Comparison of ENCODE assay signal across 8 mouse cellular contexts in genomic region chr12:8499871-8500596, GRCm38 (mm10). TPM values are rescaled to one million over a fixed set of nuclear protein-coding genes. Genes with fewer than 3 reads are reported as not detected.
DNase-seq lines count a peak whose midpoint lies in the region; ATAC-seq and TF ChIP-seq lines count a peak whose summit lies in the region.

Gene Rhob, minus strand, starts transcription at chr12:8500009.

- peak; percentile 97 for DNase-seq in 416B (ENCODE audit: low read depth)
- DNase-seq in heart, adult 9 months (ENCODE audit: low spot score in 2 of 2): peak; percentile 99
- peak; percentile 92 to 94 for DNase-seq in monocyte, adult 2 months (ENCODE audit: low read depth in 1 of 2, low spot score in 2 of 2)
- peak; percentile 93 for DNase-seq in spleen, postnatal 36 days (ENCODE audit: low spot score in 2 of 2)

- TF ChIP-seq CTCF in bone marrow, adult 2 months (IDR thresholded peaks at IDR 0.05; ENCODE audit: control insufficient read depth, insufficient read depth, low read length): no peak; the same call in 1 of the 2 replicates

- no peaks in the 10 kb centered on the region for H3K36me3 ChIP-seq in embryonic facial prominence, embryonic 15.5 days
- no peaks in the 10 kb centered on the region for H3K36me3 ChIP-seq in kidney, embryonic 14.5 days (ENCODE audit: control insufficient read depth, insufficient read depth, low read length)
- H3K36me3 ChIP-seq in limb, embryonic 15.5 days: no peaks in the 10 kb centered on the region

- no peaks in the 10 kb centered on the region for H3K9me3 ChIP-seq in embryonic facial prominence, embryonic 15.5 days (replicated peaks)
- H3K9me3 ChIP-seq in kidney, embryonic 14.5 days (ENCODE audit: control insufficient read depth, low read length): no peaks in the 10 kb centered on the region
- no peaks in the 10 kb centered on the region for H3K9me3 ChIP-seq in limb, embryonic 15.5 days

- under 1% methylated on average over 56 of the region's 56 CpGs for WGBS in bone marrow, adult 2 months
- under 1% methylated on average over 56 of the region's 56 CpGs for WGBS in embryonic facial prominence, embryonic 15.5 days
- under 1% methylated on average over 56 of the region's 56 CpGs for WGBS in kidney, embryonic 14.5 days
- under 1% methylated on average over 56 of the region's 56 CpGs for WGBS in limb, embryonic 15.5 days

- H3K4me1 ChIP-seq in bone marrow, adult 2 months (ENCODE audit: control insufficient read depth, insufficient read depth, low read length): no peaks in the 10 kb centered on the region; the same call in 1 of the 2 replicates
- peaks cover 34% of the 10 kb centered on the region for H3K4me1 ChIP-seq in embryonic facial prominence, embryonic 15.5 days
- peaks cover 26% of the 10 kb centered on the region for H3K4me1 ChIP-seq in kidney, embryonic 14.5 days (ENCODE audit: control insufficient read depth, insufficient read depth, low read length)
- H3K4me1 ChIP-seq in limb, embryonic 15.5 days: peaks cover 28% of the 10 kb centered on the region

- peak within 1 kb of the TSS; percentile 77 for H3K4me2 ChIP-seq in embryonic facial prominence, embryonic 15.5 days (replicated peaks)
- H3K4me2 ChIP-seq in kidney, embryonic 14.5 days (replicated peaks; ENCODE audit: low read depth, low read length): peak within 1 kb of the TSS; percentile 94
- H3K4me2 ChIP-seq in limb, embryonic 15.5 days: peak within 1 kb of the TSS; percentile 67

- H3K9ac ChIP-seq in embryonic facial prominence, embryonic 15.5 days: peak within 1 kb of the TSS; percentile 98
- H3K9ac ChIP-seq in kidney, embryonic 14.5 days (ENCODE audit: low read depth, low read length): peak within 1 kb of the TSS; percentile 97
- peak within 1 kb of the TSS; percentile 99 for H3K9ac ChIP-seq in limb, embryonic 15.5 days

- H3K27me3 ChIP-seq in embryonic facial prominence, embryonic 15.5 days: no peaks in the 10 kb centered on the region
- H3K27me3 ChIP-seq in kidney, embryonic 14.5 days (ENCODE audit: control insufficient read depth, insufficient read depth, low read length): no peaks in the 10 kb centered on the region
- no peaks in the 10 kb centered on the region for H3K27me3 ChIP-seq in limb, embryonic 15.5 days

- H3K4me3 ChIP-seq in bone marrow, adult 2 months (replicated peaks; ENCODE audit: control insufficient read depth, low read depth, low read length): peak within 1 kb of the TSS; percentile 94
- peak within 1 kb of the TSS; percentile 81 for H3K4me3 ChIP-seq in embryonic facial prominence, embryonic 15.5 days (replicated peaks)
- peak within 1 kb of the TSS; percentile 86 for H3K4me3 ChIP-seq in kidney, embryonic 14.5 days (ENCODE audit: low read length)
- peak within 1 kb of the TSS; percentile 85 for H3K4me3 ChIP-seq in limb, embryonic 15.5 days

- TF ChIP-seq POLR2A in bone marrow, adult 2 months (IDR thresholded peaks at IDR 0.05; ENCODE audit: borderline replicate concordance, control insufficient read depth, low read depth, low read length): peak; percentile 94

- peak within 1 kb of the TSS; percentile 98 for H3K27ac ChIP-seq in bone marrow, adult 2 months (ENCODE audit: control insufficient read depth, insufficient read depth, low read depth, low read length, poor library complexity)
- H3K27ac ChIP-seq in embryonic facial prominence, embryonic 15.5 days (replicated peaks): peak within 1 kb of the TSS; percentile 99
- peak within 1 kb of the TSS; percentile 98 for H3K27ac ChIP-seq in kidney, embryonic 14.5 days (ENCODE audit: low read depth, low read length)
- H3K27ac ChIP-seq in limb, embryonic 15.5 days: peak within 1 kb of the TSS; percentile 100

- ATAC-seq in embryonic facial prominence, embryonic 15.5 days (ENCODE audit: insufficient number of reproducible peaks, low FRiP score, low TSS enrichment, low read depth): peak; percentile 98
- ATAC-seq in kidney, embryonic 14.5 days (ENCODE audit: low FRiP score, low TSS enrichment): peak; percentile 98
- ATAC-seq in limb, embryonic 15.5 days (ENCODE audit: insufficient number of reproducible peaks, low FRiP score, low TSS enrichment, low read depth): peak; percentile 97

RNA-seq across cellular contexts. Expression of gene Rhob, which starts in this region (rescaled TPM):
- polyA plus RNA-seq in bone marrow, adult 2 months (2011; ENCODE audit: insufficient read depth, insufficient read length, low replicate concordance, missing spikeins): 22.7 and 34.2 TPM in 2 replicates
- 55.3 and 59.5 TPM in 2 replicates for polyA plus RNA-seq in embryonic facial prominence, embryonic 15.5 days (2015; fragmentation: Nextera tagmentation; extraction: Ambion mirVana)
- polyA plus RNA-seq in kidney, embryonic 14.5 days (2014; fragmentation: Nextera tagmentation; extraction: Ambion mirVana): 38.3 and 43.6 TPM in 2 replicates
- 54.1 and 60.5 TPM in 2 replicates for polyA plus RNA-seq in limb, embryonic 15.5 days (2015; fragmentation: Nextera tagmentation; extraction: Ambion mirVana)

Comparison
In these comparisons a context has a peak if more than half of its experiments do, and no peak if none do; other contexts are left out.
1. Peak in every context shown above with its lines: DNase-seq, ATAC-seq, H3K4me3 ChIP-seq and H3K27ac ChIP-seq.